Mouse (Mus musculus): Measurements from ENCODE around the gene Dram1. TPM values are rescaled to one million over a fixed set of nuclear protein-coding genes. Genes with fewer than 3 reads are reported as not detected.

The Dram1 gene
- polyA plus RNA-seq, 1 experiment from 2014 or later, result 0.49 TPM

GRCm38 (mm10) chr10:88314841-88315240 is 64.0 kb downstream of the Dram1 start:
- H3K27ac ChIP-seq, result no peak overlapping the region
- no peaks in the 10 kb centered on the region for H3K9me3 ChIP-seq
- no peaks in the 10 kb centered on the region for H3K36me3 ChIP-seq
- ATAC-seq (ENCODE audit: insufficient number of reproducible peaks, insufficient read depth, low FRiP score, low TSS enrichment, low read depth), result no peak
- 82% methylated on average over 5 of the region's 5 CpGs for WGBS
- H3K9ac ChIP-seq (replicated peaks), result no peak overlapping the region
- no peak overlapping the region for H3K4me2 ChIP-seq
- no peak overlapping the region for H3K4me3 ChIP-seq (replicated peaks)
- H3K4me1 ChIP-seq (replicated peaks), result no peaks in the 10 kb centered on the region
- no peaks in the 10 kb centered on the region for H3K27me3 ChIP-seq

GRCm38 (mm10) chr10:88309851-88310250 is 69.0 kb downstream of the Dram1 start:
- no peak overlapping the region for H3K27ac ChIP-seq
- ATAC-seq (ENCODE audit: insufficient number of reproducible peaks, insufficient read depth, low FRiP score, low TSS enrichment, low read depth), result no peak
- no peaks in the 10 kb centered on the region for H3K4me1 ChIP-seq (replicated peaks)
- H3K36me3 ChIP-seq, result no peaks in the 10 kb centered on the region
- no peaks in the 10 kb centered on the region for H3K9me3 ChIP-seq
- no peak overlapping the region for H3K4me3 ChIP-seq (replicated peaks)
- no peak overlapping the region for H3K4me2 ChIP-seq
- 51% methylated on average over 10 of the region's 10 CpGs for WGBS
- no peaks in the 10 kb centered on the region for H3K27me3 ChIP-seq
- H3K9ac ChIP-seq (replicated peaks), result no peak overlapping the region

- no peaks in the 10 kb centered on the region for H3K27me3 ChIP-seq
- no peaks in the 10 kb centered on the region for H3K9me3 ChIP-seq
- H3K4me1 ChIP-seq (replicated peaks), result no peaks in the 10 kb centered on the region
- ATAC-seq (ENCODE audit: insufficient number of reproducible peaks, insufficient read depth, low FRiP score, low TSS enrichment, low read depth), result no peak
- no peaks in the 10 kb centered on the region for H3K36me3 ChIP-seq
- no peak overlapping the region for H3K27ac ChIP-seq
- no peak overlapping the region for H3K4me2 ChIP-seq
- H3K4me3 ChIP-seq (replicated peaks), result no peak overlapping the region
- no peak overlapping the region for H3K9ac ChIP-seq (replicated peaks)
- WGBS, result 97% methylated on average over 3 of the region's 3 CpGs
These were observed 72.6 kb downstream of the Dram1 start for GRCm38 (mm10) chr10:88306235-88306634.

- H3K4me2 ChIP-seq, result no peak overlapping the region
- WGBS, result 7% methylated on average over 4 of the region's 4 CpGs
- H3K4me1 ChIP-seq (replicated peaks), result no peaks in the 10 kb centered on the region
- H3K36me3 ChIP-seq, result no peaks in the 10 kb centered on the region
- no peaks in the 10 kb centered on the region for H3K27me3 ChIP-seq
- ATAC-seq (ENCODE audit: insufficient number of reproducible peaks, insufficient read depth, low FRiP score, low TSS enrichment, low read depth), result no peak
- no peak overlapping the region for H3K27ac ChIP-seq
- H3K9me3 ChIP-seq, result peaks cover 5% of the 10 kb centered on the region; the same call in 1 of the 2 replicates
- no peak overlapping the region for H3K9ac ChIP-seq (replicated peaks)
- no peak overlapping the region for H3K4me3 ChIP-seq (replicated peaks)
These were observed 74.6 kb downstream of the Dram1 start for GRCm38 (mm10) chr10:88304302-88304701.

GRCm38 (mm10) chr10:88303079-88303478 is 75.8 kb downstream of the Dram1 start:
- no peak overlapping the region for H3K4me3 ChIP-seq (replicated peaks)
- no peak overlapping the region for H3K4me2 ChIP-seq
- WGBS, result 76% methylated on average over 11 of the region's 11 CpGs
- peaks cover 5% of the 10 kb centered on the region; the same call in 1 of the 2 replicates for H3K9me3 ChIP-seq
- H3K9ac ChIP-seq (replicated peaks), result no peak overlapping the region
- no peak overlapping the region for H3K27ac ChIP-seq
- no peaks in the 10 kb centered on the region for H3K27me3 ChIP-seq
- no peak for ATAC-seq (ENCODE audit: insufficient number of reproducible peaks, insufficient read depth, low FRiP score, low TSS enrichment, low read depth)
- no peaks in the 10 kb centered on the region for H3K36me3 ChIP-seq
- H3K4me1 ChIP-seq (replicated peaks), result no peaks in the 10 kb centered on the region

GRCm38 (mm10) chr10:88301802-88302470 is 76.9 kb downstream of the Dram1 start:
- WGBS, result 80% methylated on average over 6 of the region's 6 CpGs
- Histone ChIP-seq H3K9me3 (peaks cover 5% of the 10 kb centered on the region; the same call in 1 of the 2 replicates), H3K9ac (replicated peaks) (no peak overlapping the region), H3K4me2 (no peak overlapping the region), H3K27me3 (no peaks in the 10 kb centered on the region), H3K4me1 (replicated peaks) (no peaks in the 10 kb centered on the region), H3K4me3 (replicated peaks) (no peak overlapping the region), H3K27ac (no peak overlapping the region), H3K36me3 (no peaks in the 10 kb centered on the region)
- ATAC-seq (ENCODE audit: insufficient number of reproducible peaks, insufficient read depth, low FRiP score, low TSS enrichment, low read depth), result no peak

GRCm38 (mm10) chr10:88296991-88297390 is 81.9 kb downstream of the Dram1 start:
- no peak overlapping the region for H3K27ac ChIP-seq
- ATAC-seq (ENCODE audit: insufficient number of reproducible peaks, insufficient read depth, low FRiP score, low TSS enrichment, low read depth), result no peak

GRCm38 (mm10) chr10:88295091-88295490 is 83.8 kb downstream of the Dram1 start:
- no peak for ATAC-seq (ENCODE audit: insufficient number of reproducible peaks, insufficient read depth, low FRiP score, low TSS enrichment, low read depth)
- Histone ChIP-seq H3K9ac (replicated peaks) (no peak overlapping the region), H3K36me3 (no peaks in the 10 kb centered on the region), H3K9me3 (peaks cover 5% of the 10 kb centered on the region; the same call in 1 of the 2 replicates), H3K27me3 (no peaks in the 10 kb centered on the region), H3K4me3 (replicated peaks) (no peak overlapping the region), H3K27ac (no peak overlapping the region), H3K4me1 (replicated peaks) (no peaks in the 10 kb centered on the region), H3K4me2 (no peak overlapping the region)
- 85% methylated on average over 6 of the region's 6 CpGs for WGBS

More at GRCm38 (mm10) chr10:88296991-88297390, 81.9 kb downstream of the Dram1 start:
- Histone ChIP-seq H3K9me3 (peaks cover 5% of the 10 kb centered on the region; the same call in 1 of the 2 replicates), H3K36me3 (no peaks in the 10 kb centered on the region), H3K4me2 (no peak overlapping the region), H3K9ac (replicated peaks) (no peak overlapping the region), H3K27me3 (no peaks in the 10 kb centered on the region), H3K4me1 (replicated peaks) (no peaks in the 10 kb centered on the region), H3K4me3 (replicated peaks) (no peak overlapping the region)
- 32% methylated on average over 10 of the region's 10 CpGs for WGBS

GRCm38 (mm10) chr10:88288061-88288460 is 90.8 kb downstream of the Dram1 start:
- Histone ChIP-seq H3K4me2 (no peak overlapping the region), H3K4me1 (replicated peaks) (0 out of 2 replicates have a peak, but pooled peaks cover 5% of the 10 kb centered on the region), H3K27ac (no peak overlapping the region), H3K9ac (replicated peaks) (no peak overlapping the region), H3K4me3 (replicated peaks) (no peak overlapping the region), H3K36me3 (no peaks in the 10 kb centered on the region), H3K27me3 (no peaks in the 10 kb centered on the region), H3K9me3 (no peaks in the 10 kb centered on the region)
- 87% methylated on average over 10 of the region's 10 CpGs for WGBS
- no peak for ATAC-seq (ENCODE audit: insufficient number of reproducible peaks, insufficient read depth, low FRiP score, low TSS enrichment, low read depth)

GRCm38 (mm10) chr10:88287261-88287660 is 91.6 kb downstream of the Dram1 start:
- H3K4me2 ChIP-seq, result no peak overlapping the region
- no peaks in the 10 kb centered on the region for H3K27me3 ChIP-seq
- ATAC-seq (ENCODE audit: insufficient number of reproducible peaks, insufficient read depth, low FRiP score, low TSS enrichment, low read depth), result no peak
- no peak overlapping the region for H3K27ac ChIP-seq
- H3K4me1 ChIP-seq (replicated peaks), result 0 out of 2 replicates have a peak, but pooled peaks cover 5% of the 10 kb centered on the region
- no peak overlapping the region for H3K9ac ChIP-seq (replicated peaks)
- no peak overlapping the region for H3K4me3 ChIP-seq (replicated peaks)
- 80% methylated on average over 8 of the region's 8 CpGs for WGBS
- H3K9me3 ChIP-seq, result no peaks in the 10 kb centered on the region
- H3K36me3 ChIP-seq, result no peaks in the 10 kb centered on the region

GRCm38 (mm10) chr10:88284343-88284990 is 94.4 kb downstream of the Dram1 start:
- H3K4me3 ChIP-seq (replicated peaks), result no peak overlapping the region
- no peak for ATAC-seq (ENCODE audit: insufficient number of reproducible peaks, insufficient read depth, low FRiP score, low TSS enrichment, low read depth)
- no peaks in the 10 kb centered on the region for H3K36me3 ChIP-seq
- no peak overlapping the region for H3K9ac ChIP-seq (replicated peaks)
- H3K27me3 ChIP-seq, result no peaks in the 10 kb centered on the region
- H3K4me2 ChIP-seq, result no peak overlapping the region
- no peaks in the 10 kb centered on the region for H3K9me3 ChIP-seq
- 0 out of 2 replicates have a peak, but pooled peaks cover 5% of the 10 kb centered on the region for H3K4me1 ChIP-seq (replicated peaks)
- WGBS, result 86% methylated on average over 4 of the region's 4 CpGs
- no peak overlapping the region for H3K27ac ChIP-seq

All from limb, embryonic 12.5 days (tissue).